7 mouse cellular contexts compared by ENCODE assay signal in the genomic region with DNA sequence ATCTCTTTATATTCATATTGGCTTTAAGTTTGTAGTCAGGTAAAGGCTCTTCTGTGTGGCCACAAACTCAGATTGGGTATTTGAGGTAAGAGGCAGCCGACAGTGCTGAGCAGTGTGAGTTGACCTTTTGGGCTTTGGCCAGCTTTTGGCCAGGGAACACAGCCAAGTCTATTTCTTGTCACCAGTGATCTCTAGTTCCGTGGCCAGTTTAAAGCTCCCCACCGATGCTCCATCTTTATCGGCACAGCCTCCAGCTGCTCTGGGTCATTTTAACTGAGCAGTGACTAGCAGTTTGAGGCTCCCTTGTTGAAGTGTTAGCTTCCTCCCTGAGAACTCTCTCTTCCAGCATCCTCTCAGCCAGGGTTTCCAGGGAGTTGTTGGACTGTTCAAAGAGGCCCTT. TPM values are rescaled to one million over a fixed set of nuclear protein-coding genes. Genes with fewer than 3 reads are reported as not detected.
DNase-seq lines count a peak whose midpoint lies in the region; ATAC-seq lines count a peak whose summit lies in the region.

No protein-coding gene starts in this region.

- H3K27me3 ChIP-seq in forebrain, embryonic 15.5 days, result no peaks in the 10 kb centered on the region
- H3K27me3 ChIP-seq in hindbrain, embryonic 10.5 days (ENCODE audit: insufficient read depth, poor library complexity, severe bottlenecking), result no peaks in the 10 kb centered on the region
- no peaks in the 10 kb centered on the region for H3K27me3 ChIP-seq in limb, embryonic 11.5 days (ENCODE audit: control insufficient read depth, insufficient read depth, low read length)
- no peaks in the 10 kb centered on the region for H3K27me3 ChIP-seq in stomach, embryonic 14.5 days (ENCODE audit: control insufficient read depth, insufficient read depth, low read length)

- H3K4me1 ChIP-seq in forebrain, embryonic 15.5 days, result peaks cover 36% of the 10 kb centered on the region
- peaks cover 40% of the 10 kb centered on the region for H3K4me1 ChIP-seq in hindbrain, embryonic 10.5 days (replicated peaks)
- H3K4me1 ChIP-seq in limb, embryonic 11.5 days (ENCODE audit: control insufficient read depth, insufficient read depth, low read length), result peaks cover 13% of the 10 kb centered on the region
- H3K4me1 ChIP-seq in stomach, embryonic 14.5 days (ENCODE audit: control insufficient read depth, insufficient read depth, low read length), result peaks cover 5% of the 10 kb centered on the region; the same call in 1 of the 2 replicates

- H3K27ac ChIP-seq in forebrain, embryonic 15.5 days (replicated peaks), result peak overlapping the region; percentile 40; the same call in 1 of the 2 replicates
- H3K27ac ChIP-seq in hindbrain, embryonic 10.5 days, result peak overlapping the region; percentile 60
- H3K27ac ChIP-seq in limb, embryonic 11.5 days (replicated peaks; ENCODE audit: low read depth, low read length), result peak overlapping the region; percentile 72
- peak overlapping the region; percentile 58 for H3K27ac ChIP-seq in stomach, embryonic 14.5 days (ENCODE audit: low read length)

- H3K9ac ChIP-seq in forebrain, embryonic 15.5 days (replicated peaks), result no peak overlapping the region
- H3K9ac ChIP-seq in limb, embryonic 11.5 days (ENCODE audit: low read length), result no peak overlapping the region
- no peak overlapping the region for H3K9ac ChIP-seq in stomach, embryonic 14.5 days (replicated peaks; ENCODE audit: low read depth, low read length)

- no peak overlapping the region for H3K4me2 ChIP-seq in forebrain, embryonic 15.5 days (replicated peaks)
- no peak overlapping the region for H3K4me2 ChIP-seq in limb, embryonic 11.5 days (ENCODE audit: low read depth, severe bottlenecking)
- H3K4me2 ChIP-seq in stomach, embryonic 14.5 days (replicated peaks; ENCODE audit: low read depth, low read length), result no peak overlapping the region

- ATAC-seq in forebrain, embryonic 15.5 days (replicated peaks), result no peak
- ATAC-seq in limb, embryonic 11.5 days (ENCODE audit: insufficient number of reproducible peaks, low FRiP score, low TSS enrichment, low read depth), result no peak
- ATAC-seq in stomach, embryonic 14.5 days (ENCODE audit: insufficient number of reproducible peaks, insufficient read depth, low FRiP score, low read depth), result no peak
- ATAC-seq in megakaryocyte-erythroid progenitor cell, adult 5-6 weeks (replicated peaks; ENCODE audit: low FRiP score, low TSS enrichment, poor library complexity, severe bottlenecking), result no peak

- H3K9me3 ChIP-seq in forebrain, embryonic 15.5 days, result no peaks in the 10 kb centered on the region
- H3K9me3 ChIP-seq in hindbrain, embryonic 10.5 days, result no peaks in the 10 kb centered on the region
- no peaks in the 10 kb centered on the region for H3K9me3 ChIP-seq in limb, embryonic 11.5 days (ENCODE audit: control insufficient read depth, low read length)
- H3K9me3 ChIP-seq in stomach, embryonic 14.5 days (ENCODE audit: control insufficient read depth, low read depth, low read length), result no peaks in the 10 kb centered on the region

- WGBS in forebrain, embryonic 15.5 days, result 70% methylated on average over 4 of the region's 4 CpGs
- WGBS in hindbrain, embryonic 10.5 days, result 83% methylated on average over 4 of the region's 4 CpGs
- 67% methylated on average over 4 of the region's 4 CpGs for WGBS in limb, embryonic 11.5 days
- WGBS in stomach, embryonic 14.5 days, result 55% methylated on average over 4 of the region's 4 CpGs

- no peak overlapping the region for H3K4me3 ChIP-seq in forebrain, embryonic 15.5 days
- no peak overlapping the region for H3K4me3 ChIP-seq in hindbrain, embryonic 10.5 days
- H3K4me3 ChIP-seq in limb, embryonic 11.5 days (ENCODE audit: low read depth, low read length), result no peak overlapping the region
- H3K4me3 ChIP-seq in stomach, embryonic 14.5 days (ENCODE audit: low read depth, low read length), result no peak overlapping the region

- H3K36me3 ChIP-seq in forebrain, embryonic 15.5 days, result no peaks in the 10 kb centered on the region
- H3K36me3 ChIP-seq in hindbrain, embryonic 10.5 days, result no peaks in the 10 kb centered on the region
- H3K36me3 ChIP-seq in limb, embryonic 11.5 days (ENCODE audit: control insufficient read depth, insufficient read depth, low read length), result no peaks in the 10 kb centered on the region
- H3K36me3 ChIP-seq in stomach, embryonic 14.5 days (ENCODE audit: control insufficient read depth, insufficient read depth, low read length), result no peaks in the 10 kb centered on the region

- peak; percentile 29 for DNase-seq in Muller cell, postnatal 12 days (ENCODE audit: inconsistent ontology term)
- DNase-seq in adrenal gland, postnatal 14 days, result peak; percentile 79
- DNase-seq in hindbrain, embryonic 10.5 days (ENCODE audit: low spot score), result no peak
- no peak for DNase-seq in limb, embryonic 11.5 days (ENCODE audit: low spot score)

RNA-seq across cellular contexts. Expression of a gene that starts 29.8 kb away (rescaled TPM):
- 3.4 and 3.8 TPM in 2 replicates for total RNA-seq in adrenal gland, postnatal 14 days (2021)
- polyA plus RNA-seq in forebrain, embryonic 15.5 days (2015; fragmentation: Nextera tagmentation; extraction: Ambion mirVana), result 1.2 TPM in 2 replicates
- polyA plus RNA-seq in hindbrain, embryonic 10.5 days (2016; fragmentation: Nextera tagmentation; extraction: Ambion mirVana), result 1.6 and 2.1 TPM in 2 replicates
- 0.96 and 1.0 TPM in 2 replicates for polyA plus RNA-seq in limb, embryonic 11.5 days (2014; fragmentation: Nextera tagmentation; extraction: Ambion mirVana)
- 1.9 and 3.0 TPM in 2 replicates for polyA plus RNA-seq in stomach, embryonic 14.5 days (2014; fragmentation: Nextera tagmentation; extraction: Ambion mirVana)
- total RNA-seq in megakaryocyte-erythroid progenitor cell, adult 5-6 weeks (2014; fragmentation: Nextera tagmentation), result not detected in 2 replicates
- 0.69 TPM in 1 of 2 replicates, not detected in the other for total RNA-seq in megakaryocyte-erythroid progenitor cell, adult 5-6 weeks (2017)

Comparison
In these comparisons a context has a peak if more than half of its experiments do, and no peak if none do; other contexts are left out.
1. DNase-seq: peak in Muller cell, postnatal 12 days (single experiment) and adrenal gland, postnatal 14 days (single experiment); none in hindbrain, embryonic 10.5 days (single experiment) and limb, embryonic 11.5 days (single experiment).
2. Peak in every context shown above with its lines, with median percentiles within 50 percentile points of each other: H3K27ac ChIP-seq.